Mouse (Mus musculus) myocyte (in vitro differentiated cells): ENCODE measurements around the gene Hfe.

ENCODE experiments used
- MAX ChIP-seq: IDR thresholded peaks from one replicate; pipeline ENCODE4 v1.6.1; 2011; ENCODE audit warnings: low read depth, mild to moderate bottlenecking, control low read depth
- SRF ChIP-seq: IDR thresholded peaks from one replicate; pipeline ENCODE4 v1.6.1; 2011; ENCODE audit warnings: low read depth; ENCODE audit not compliant: control insufficient read depth, insufficient read length

DNA sequence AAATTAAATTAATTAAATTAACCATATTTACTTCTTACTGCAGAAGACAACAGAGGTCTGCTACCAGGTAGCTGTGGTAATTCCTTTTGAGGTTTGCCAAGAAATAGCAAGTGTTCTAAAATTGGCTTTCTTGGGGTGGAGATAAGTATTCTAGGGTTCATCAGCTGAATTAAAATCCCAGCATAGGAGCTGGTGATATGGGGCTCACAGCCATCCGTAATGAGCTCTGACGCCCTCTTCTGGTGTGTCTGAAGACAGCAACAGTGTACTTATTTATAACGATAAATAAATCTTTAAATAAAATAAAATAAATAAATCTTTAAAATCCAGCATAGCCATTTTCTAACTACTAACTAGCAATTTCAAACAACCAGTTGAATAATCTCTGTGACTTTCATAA, 10.9 kb downstream of the Hfe start:
- TF ChIP-seq MAX (no peak), SRF (no peak)
